Mouse (Mus musculus): ENCODE measurements around the gene Snrnp200. TPM values are rescaled to one million over a fixed set of nuclear protein-coding genes. Genes with fewer than 3 reads are reported as not detected.
A peak's percentile ranks its signal among the peaks of the same experiment; 100 is the strongest.
"Not testable (repeated sequence)": the region's sequence is repeated elsewhere in the genome, so short reads cannot be mapped to it uniquely, and the experiment has no call there.

Gene Snrnp200
- polyA plus RNA-seq (2012; fragmentation: generic; extraction: Trizol), result 41.2 TPM

- TF ChIP-seq POLR2AphosphoS2 (IDR thresholded peaks at IDR 0.05; ENCODE audit: insufficient read length, low read depth), result peak; percentile 54
- no peak for TF ChIP-seq TCF12 (IDR thresholded peaks at IDR 0.05; ENCODE audit: insufficient read depth, poor library complexity, severe bottlenecking)
- peak; percentile 76 for TF ChIP-seq POLR2A (IDR thresholded peaks at IDR 0.05; ENCODE audit: insufficient read length, low read depth)
- Histone ChIP-seq H3K36me3 (ENCODE audit: control insufficient read depth, insufficient read depth) (peaks cover 25% of the 10 kb centered on the region), H3ac (ENCODE audit: control insufficient read depth, insufficient read length) (peak within 1 kb of the TSS; percentile 10), H3K79me2 (ENCODE audit: control insufficient read depth, insufficient read depth) (peaks cover 12% of the 10 kb centered on the region), H3K4me2 (ENCODE audit: low read depth) (peak within 1 kb of the TSS; percentile 100), H3K27me3 (ENCODE audit: control insufficient read depth, insufficient read depth, insufficient read length) (no peaks in the 10 kb centered on the region), H3K4me3 (peak within 1 kb of the TSS; percentile 58)
Observed at GRCm38 (mm10) chr2:127207547-127208451, at the start of gene Snrnp200, which contains the start of gene 1810024B03Rik. TSS of gene Snrnp200 (plus strand) at chr2:127208386. TSS of gene 1810024B03Rik (minus strand) at chr2:127208280.

- TF ChIP-seq REST (IDR thresholded peaks at IDR 0.05; ENCODE audit: insufficient read depth, insufficient read length) (no peak), MYOD1 (IDR thresholded peaks at IDR 0.05; ENCODE audit: control insufficient read depth in 1 of 3, insufficient read length in 2 of 3, low read depth in 2 of 3) (no peak), USF1 (IDR thresholded peaks at IDR 0.05; ENCODE audit: low read depth) (no peak), MAX (IDR thresholded peaks at IDR 0.05; ENCODE audit: low read depth) (no peak), TCF3 (IDR thresholded peaks at IDR 0.05; ENCODE audit: insufficient read length, low read depth) (no peak), POLR2A (IDR thresholded peaks at IDR 0.05; ENCODE audit: insufficient read length, low read depth) (no peak), POLR2AphosphoS2 (IDR thresholded peaks at IDR 0.05; ENCODE audit: insufficient read length, low read depth) (no peak), E2F4 (IDR thresholded peaks at IDR 0.05; ENCODE audit: insufficient read depth) (no peak), SRF (IDR thresholded peaks at IDR 0.05; ENCODE audit: control insufficient read depth, insufficient read length, low read depth) (no peak), TCF12 (IDR thresholded peaks at IDR 0.05; ENCODE audit: insufficient read depth, poor library complexity, severe bottlenecking) (no peak), MYOG (IDR thresholded peaks at IDR 0.05; ENCODE audit: control insufficient read depth in 1 of 3, insufficient read depth in 1 of 3, insufficient read length in 2 of 3, low read depth in 2 of 3) (no peak), CEBPB (IDR thresholded peaks at IDR 0.05; ENCODE audit: insufficient read depth, poor library complexity, severe bottlenecking) (no peak)
- H3K79me2 ChIP-seq (ENCODE audit: control insufficient read depth, insufficient read depth), result no peaks in the 10 kb centered on the region
Observed at GRCm38 (mm10) chr2:127165675-127166074, 42.5 kb upstream of the Snrnp200 start.

GRCm38 (mm10) chr2:127166261-127166660 is 41.9 kb upstream of the Snrnp200 start:
- H3ac ChIP-seq (ENCODE audit: control insufficient read depth, insufficient read length); H3K36me3 ChIP-seq (ENCODE audit: control insufficient read depth, insufficient read depth); H3K79me2 ChIP-seq (ENCODE audit: control insufficient read depth, insufficient read depth); H3K27me3 ChIP-seq (ENCODE audit: control insufficient read depth, insufficient read depth, insufficient read length); H3K4me3 ChIP-seq; H3K4me2 ChIP-seq (ENCODE audit: low read depth): not testable (repeated sequence)

More at GRCm38 (mm10) chr2:127165675-127166074, 42.5 kb upstream of the Snrnp200 start:
- Histone ChIP-seq H3K27me3 (ENCODE audit: control insufficient read depth, insufficient read depth, insufficient read length) (no peaks in the 10 kb centered on the region), H3ac (ENCODE audit: control insufficient read depth, insufficient read length) (no peak overlapping the region), H3K4me3 (no peak overlapping the region), H3K36me3 (ENCODE audit: control insufficient read depth, insufficient read depth) (no peaks in the 10 kb centered on the region), H3K4me2 (ENCODE audit: low read depth) (no peak overlapping the region)

GRCm38 (mm10) chr2:127182598-127183381 is 25.4 kb upstream of the Snrnp200 start:
- Histone ChIP-seq H3ac (ENCODE audit: control insufficient read depth, insufficient read length) (no peak overlapping the region), H3K27me3 (ENCODE audit: control insufficient read depth, insufficient read depth, insufficient read length) (no peaks in the 10 kb centered on the region), H3K4me3 (no peak overlapping the region), H3K79me2 (ENCODE audit: control insufficient read depth, insufficient read depth) (no peaks in the 10 kb centered on the region), H3K4me2 (ENCODE audit: low read depth) (no peak overlapping the region), H3K36me3 (ENCODE audit: control insufficient read depth, insufficient read depth) (no peaks in the 10 kb centered on the region)
- no peak for TF ChIP-seq MAX (IDR thresholded peaks at IDR 0.05; ENCODE audit: low read depth)
- TF ChIP-seq MYOG (IDR thresholded peaks at IDR 0.05; ENCODE audit: control insufficient read depth in 1 of 3, insufficient read depth in 1 of 3, insufficient read length in 2 of 3, low read depth in 2 of 3), result no peak
- TF ChIP-seq USF1 (IDR thresholded peaks at IDR 0.05; ENCODE audit: low read depth), result no peak
- TF ChIP-seq TCF3 (IDR thresholded peaks at IDR 0.05; ENCODE audit: insufficient read length, low read depth), result no peak
- TF ChIP-seq POLR2AphosphoS2 (IDR thresholded peaks at IDR 0.05; ENCODE audit: insufficient read length, low read depth), result no peak

GRCm38 (mm10) chr2:127189574-127189973 is 18.6 kb upstream of the Snrnp200 start:
- TF ChIP-seq CEBPB (IDR thresholded peaks at IDR 0.05; ENCODE audit: insufficient read depth, poor library complexity, severe bottlenecking) (no peak), MYOG (IDR thresholded peaks at IDR 0.05; ENCODE audit: control insufficient read depth in 1 of 3, insufficient read depth in 1 of 3, insufficient read length in 2 of 3, low read depth in 2 of 3) (no peak), POLR2A (IDR thresholded peaks at IDR 0.05; ENCODE audit: insufficient read length, low read depth) (no peak), MAX (IDR thresholded peaks at IDR 0.05; ENCODE audit: low read depth) (no peak), SRF (IDR thresholded peaks at IDR 0.05; ENCODE audit: control insufficient read depth, insufficient read length, low read depth) (no peak), USF1 (IDR thresholded peaks at IDR 0.05; ENCODE audit: low read depth) (no peak), MYOD1 (IDR thresholded peaks at IDR 0.05; ENCODE audit: control insufficient read depth in 1 of 3, insufficient read length in 2 of 3, low read depth in 2 of 3) (no peak), REST (IDR thresholded peaks at IDR 0.05; ENCODE audit: insufficient read depth, insufficient read length) (no peak), TCF3 (IDR thresholded peaks at IDR 0.05; ENCODE audit: insufficient read length, low read depth) (no peak), TCF12 (IDR thresholded peaks at IDR 0.05; ENCODE audit: insufficient read depth, poor library complexity, severe bottlenecking) (no peak), E2F4 (IDR thresholded peaks at IDR 0.05; ENCODE audit: insufficient read depth) (no peak), POLR2AphosphoS2 (IDR thresholded peaks at IDR 0.05; ENCODE audit: insufficient read length, low read depth) (no peak)
- no peaks in the 10 kb centered on the region for H3K27me3 ChIP-seq (ENCODE audit: control insufficient read depth, insufficient read depth, insufficient read length)
- H3K79me2 ChIP-seq (ENCODE audit: control insufficient read depth, insufficient read depth), result no peaks in the 10 kb centered on the region
- no peaks in the 10 kb centered on the region for H3K36me3 ChIP-seq (ENCODE audit: control insufficient read depth, insufficient read depth)
- H3K4me2 ChIP-seq (ENCODE audit: low read depth), result no peak overlapping the region
- no peak overlapping the region for H3ac ChIP-seq (ENCODE audit: control insufficient read depth, insufficient read length)
- H3K4me3 ChIP-seq, result no peak overlapping the region

Measured in myocyte (in vitro differentiated cells).